Mouse (Mus musculus): ENCODE results near the gene Zfyve27.

DNA sequence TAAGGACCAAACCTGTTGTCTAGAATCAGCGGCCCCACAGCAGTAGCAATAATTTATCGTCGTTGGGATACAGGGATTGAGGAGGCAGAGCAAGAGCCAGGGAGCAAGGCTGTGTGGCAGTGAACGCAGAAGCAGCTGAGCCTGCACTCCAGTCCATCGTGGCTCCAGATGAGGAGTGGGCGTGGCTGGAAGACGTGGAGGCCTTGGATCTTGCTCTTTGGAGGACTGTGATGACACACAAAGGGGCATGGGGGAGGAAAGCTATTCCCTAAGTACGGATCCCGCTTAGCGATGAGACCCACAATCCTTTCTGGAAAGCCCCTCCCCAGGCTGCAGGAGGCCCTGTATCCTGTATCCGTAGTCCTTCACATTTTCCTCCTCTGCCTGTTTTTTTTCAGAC, 34.3 kb downstream of the Zfyve27 start:
- no peak for TF ChIP-seq CTCF (IDR thresholded peaks at IDR 0.05)
- TF ChIP-seq EP300 (IDR thresholded peaks at IDR 0.05): no peak
